Mouse (Mus musculus) left cerebral cortex, postnatal 25 days (tissue): ENCODE data around the gene Zpbp. TPM values are rescaled to one million over a fixed set of nuclear protein-coding genes. Genes with fewer than 3 reads are reported as not detected.

Experiments
- total RNA-seq, 2 experiments: library from RNA; stranded (reverse); gene quantifications; 2 replicates each; pipeline ENCODE4 v1.2.3; 2021

Gene Zpbp
- total RNA-seq, 2 experiments from 2014 or later, result 0.99 to 1.0 TPM

Other genes with a start within 250 kb of the Zpbp start
- 1 to 10 TPM; 2.2 to 2.8 TPM for gene Spata48, start 314 bp downstream of the Zpbp start, total RNA-seq
- gene 4930512M02Rik, start 165.4 kb upstream of the Zpbp start, total RNA-seq, result not detected
- gene Ikzf1, start 222.6 kb upstream of the Zpbp start, total RNA-seq, result 1 to 10 TPM; 3.1 to 4.0 TPM